Mouse (Mus musculus) heart, postnatal 0 days (tissue): Measurements from ENCODE around the gene Amot.

Experiments
- CTCF ChIP-seq: IDR thresholded peaks from 2 replicates; pipeline ENCODE4 v1.5.1; 2016; ENCODE audit warnings: antibody characterized with exemption, control low read depth, low read depth
- EP300 ChIP-seq: IDR thresholded peaks from 2 replicates; pipeline ENCODE4 v1.6.1; 2016; ENCODE audit warnings: antibody characterized with exemption, low read depth

DNA sequence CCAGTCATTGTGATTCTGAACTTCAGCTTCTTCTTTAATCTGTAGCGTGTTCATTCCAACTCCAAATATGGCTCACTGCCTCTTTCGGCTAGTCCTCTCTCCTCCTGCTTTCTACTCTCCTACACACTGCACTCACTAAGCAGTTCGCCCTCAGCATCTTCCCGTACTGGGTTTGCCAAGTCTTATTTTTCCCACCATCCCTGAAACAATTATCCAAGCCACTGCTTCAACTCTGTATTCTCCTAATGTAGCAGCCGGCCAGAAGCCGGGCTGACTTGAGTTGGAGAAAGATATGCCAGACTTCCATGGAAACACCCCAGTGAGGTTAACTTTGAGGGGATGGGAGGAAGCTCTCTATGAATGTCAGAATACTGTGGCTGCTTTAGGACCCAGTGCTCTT lies 36.7 kb downstream of the Amot start:
- TF ChIP-seq CTCF: no peak
- no peak for TF ChIP-seq EP300
